Mouse (Mus musculus) CH12.LX (cell line): ENCODE measurements around the gene Tacc3. TPM values are rescaled to one million over a fixed set of nuclear protein-coding genes. Genes with fewer than 3 reads are reported as not detected.
A peak's percentile ranks its signal among the peaks of the same experiment; 100 is the strongest.

ENCODE experiments used
- DNase-seq: peaks from one replicate; pipeline ENCODE4 v3.0.0-alpha.2; 2013; ENCODE audit errors: extremely low read depth
- H3K27ac ChIP-seq: 2 replicates; pipeline ENCODE4 v1.5.1; 2012; ENCODE audit warnings: low read depth, mild to moderate bottlenecking, control low read depth, moderate library complexity; ENCODE audit not compliant: insufficient read depth
- H3K27me3 ChIP-seq: replicated peaks from 2 replicates; pipeline ENCODE3; 2012; ENCODE audit warnings: inconsistent platforms
- H3K36me3 ChIP-seq, 2 experiments: replicated peaks in 1 of 2; 2 replicates each; pipeline versions ENCODE3 to v1.6.1; 2012; ENCODE audit warnings: inconsistent platforms in 1 of 2, low read length in 1 of 2, mild to moderate bottlenecking in 1 of 2, mixed read lengths in 1 of 2, moderate library complexity in 1 of 2; ENCODE audit not compliant: control insufficient read depth in 1 of 2, insufficient read depth in 1 of 2
- H3K4me1 ChIP-seq, 2 experiments: 2 replicates each; pipeline ENCODE4 v1.6.1; 2012; ENCODE audit warnings: inconsistent platforms in 1 of 2, moderate library complexity in 1 of 2; ENCODE audit not compliant: insufficient read depth in 2 of 2, control insufficient read depth in 1 of 2
- H3K4me2 ChIP-seq: 2 replicates; pipeline ENCODE4 v1.6.1; 2012; ENCODE audit warnings: low read depth, mild to moderate bottlenecking, control low read depth; ENCODE audit not compliant: poor library complexity, insufficient read depth, severe bottlenecking
- H3K4me3 ChIP-seq, 3 experiments: fragments of 150-350 bp in 1 of 3; sonication (generic) in 1 of 3; replicated peaks in 1 of 3; 2 replicates each; pipeline versions ENCODE3 to v1.5.1; 2011 to 2012; ENCODE audit warnings: low read depth in 2 of 3, low read length in 2 of 3, mild to moderate bottlenecking in 2 of 3, moderate library complexity in 2 of 3, control low read depth in 1 of 3, improper control_type of control experiment in 1 of 3, inconsistent platforms in 1 of 3, mixed read lengths in 1 of 3; ENCODE audit not compliant: poor library complexity in 1 of 3
- H3K79me2 ChIP-seq: replicated peaks from 2 replicates; pipeline ENCODE4 v1.6.1; 2012; ENCODE audit warnings: mild to moderate bottlenecking, moderate library complexity; ENCODE audit not compliant: control insufficient read depth, poor library complexity, insufficient read depth, severe bottlenecking; ENCODE audit errors: extremely low read depth
- H3K9ac ChIP-seq: 2 replicates; pipeline ENCODE4 v1.6.1; 2012; ENCODE audit warnings: low read depth, mild to moderate bottlenecking, control low read depth, moderate library complexity; ENCODE audit not compliant: insufficient read depth
- H3K9me3 ChIP-seq: replicated peaks from 2 replicates; pipeline ENCODE3; 2012; ENCODE audit warnings: low read length, inconsistent platforms, mixed read lengths
- BHLHE40 ChIP-seq: IDR thresholded peaks from 2 replicates; pipeline ENCODE4 v1.6.1; 2011; ENCODE audit warnings: mild to moderate bottlenecking, low read depth, low read length, improper control_type of control experiment
- CHD2 ChIP-seq: IDR thresholded peaks from 2 replicates; pipeline ENCODE4 v1.6.1; 2011; ENCODE audit warnings: low read length, improper control_type of control experiment
- EP300 ChIP-seq: IDR thresholded peaks from 2 replicates; pipeline ENCODE4 v1.6.1; 2011; ENCODE audit warnings: low read length, improper control_type of control experiment
- GABPA ChIP-seq: IDR thresholded peaks from 2 replicates; pipeline ENCODE4 v1.6.1; 2012; ENCODE audit warnings: low read depth, low read length, improper control_type of control experiment, inconsistent platforms; ENCODE audit not compliant: insufficient replicate concordance
- IRF4 ChIP-seq: IDR thresholded peaks from 2 replicates; pipeline ENCODE4 v1.6.1; 2014; ENCODE audit warnings: low read depth, mild to moderate bottlenecking, inconsistent platforms, low read length, improper control_type of control experiment
- JUN ChIP-seq: IDR thresholded peaks from 2 replicates; pipeline ENCODE4 v1.6.1; 2011; ENCODE audit warnings: low read depth, mild to moderate bottlenecking, low read length, improper control_type of control experiment, moderate library complexity; ENCODE audit not compliant: insufficient read depth
- JUND ChIP-seq: conservative IDR thresholded peaks from 2 replicates; pipeline ENCODE4 v1.6.1; 2011; ENCODE audit warnings: low read depth, low read length, improper control_type of control experiment
- KAT2A ChIP-seq: IDR thresholded peaks from 2 replicates; pipeline ENCODE4 v1.6.1; 2012; ENCODE audit warnings: low read length, improper control_type of control experiment, inconsistent platforms; ENCODE audit not compliant: insufficient replicate concordance
- MAFK ChIP-seq: IDR thresholded peaks from 2 replicates; pipeline ENCODE4 v1.6.1; 2011; ENCODE audit warnings: low read length, improper control_type of control experiment; ENCODE audit not compliant: insufficient replicate concordance
- MAX ChIP-seq: IDR thresholded peaks from 2 replicates; pipeline ENCODE4 v1.6.1; 2011; ENCODE audit warnings: low read length, improper control_type of control experiment
- MAZ ChIP-seq: IDR thresholded peaks from 2 replicates; pipeline ENCODE4 v1.6.1; 2012; ENCODE audit warnings: low read depth, mild to moderate bottlenecking, inconsistent platforms, low read length, improper control_type of control experiment, moderate library complexity
- NELFE ChIP-seq: IDR thresholded peaks from 2 replicates; pipeline ENCODE4 v1.6.1; 2011; ENCODE audit warnings: low read depth, low read length, improper control_type of control experiment
- PAX5 ChIP-seq: IDR thresholded peaks from 2 replicates; pipeline ENCODE4 v1.6.1; 2012; ENCODE audit warnings: low read length, inconsistent platforms, mixed read lengths
- POLR2A ChIP-seq: IDR thresholded peaks from 2 replicates; pipeline ENCODE4 v1.6.1; 2011; ENCODE audit warnings: low read depth, mild to moderate bottlenecking, improper control_type of control experiment, low read length
- RCOR1 ChIP-seq: conservative IDR thresholded peaks from 2 replicates; pipeline ENCODE4 v1.6.1; 2012; ENCODE audit warnings: low read depth, mild to moderate bottlenecking, inconsistent platforms, low read length, improper control_type of control experiment
- SIN3A ChIP-seq: IDR thresholded peaks from 2 replicates; pipeline ENCODE4 v1.6.1; 2012; ENCODE audit warnings: low read length, improper control_type of control experiment, inconsistent platforms
- SMC3 ChIP-seq: IDR thresholded peaks from 2 replicates; pipeline ENCODE4 v1.6.1; 2011; ENCODE audit warnings: low read depth, low read length, improper control_type of control experiment
- TBP ChIP-seq: conservative IDR thresholded peaks from 2 replicates; pipeline ENCODE4 v1.6.1; 2011; ENCODE audit warnings: low read depth, low read length, improper control_type of control experiment
- TCF12 ChIP-seq: IDR thresholded peaks from 2 replicates; pipeline ENCODE4 v1.6.1; 2014; ENCODE audit warnings: low read depth, mild to moderate bottlenecking, inconsistent platforms, low read length, improper control_type of control experiment
- UBTF ChIP-seq: IDR thresholded peaks from 2 replicates; pipeline ENCODE4 v1.6.1; 2012; ENCODE audit warnings: low read depth, mild to moderate bottlenecking, inconsistent platforms, low read length, improper control_type of control experiment, moderate library complexity
- USF1 ChIP-seq: IDR thresholded peaks from 2 replicates; pipeline ENCODE4 v1.6.1; 2014; ENCODE audit warnings: low read depth, mild to moderate bottlenecking, inconsistent platforms, low read length, improper control_type of control experiment
- USF2 ChIP-seq: conservative IDR thresholded peaks from 2 replicates; pipeline ENCODE4 v1.6.1; 2011; ENCODE audit warnings: low read depth, low read length, improper control_type of control experiment
- ZKSCAN1 ChIP-seq: IDR thresholded peaks from 2 replicates; pipeline ENCODE4 v1.6.1; 2012; ENCODE audit warnings: low read depth, inconsistent platforms, low read length, improper control_type of control experiment, borderline replicate concordance
- ZMIZ1 ChIP-seq: IDR thresholded peaks from 2 replicates; pipeline ENCODE4 v1.6.1; 2012; ENCODE audit warnings: low read depth, mild to moderate bottlenecking, inconsistent platforms, low read length, improper control_type of control experiment
- ZNF384 ChIP-seq: IDR thresholded peaks from 2 replicates; pipeline ENCODE4 v1.6.1; 2012; ENCODE audit warnings: low read depth, low read length, improper control_type of control experiment, inconsistent platforms
- dilution Hi-C: fragments of 300-500 bp; cut with MboI; formaldehyde crosslinking; loops from 2 replicates; pipeline ENCODE4 v1.14.3; 2020; ENCODE audit warnings: low sequenced_read_pairs; ENCODE audit not compliant: extremely low pct_unique_long_range_greater_than_20kb, extremely low pct_ligation_motif_present
- in situ Hi-C: fragments of 300-500 bp; cut with MboI; formaldehyde crosslinking; loops from 3 replicates; pipeline ENCODE4 v1.14.3; 2019; ENCODE audit warnings: low sequenced_read_pairs, low pct_ligation_motif_present, low pct_unique_long_range_greater_than_20kb, mixed read lengths
- polyA plus RNA-seq: library from polyadenylated mRNA; unstranded; fragments of >175 nt; gene quantifications from 2 replicates; pipeline ENCODE4 v1.2.1, GENCODE M21; 2012; ENCODE audit warnings: low read depth; ENCODE audit not compliant: insufficient read length
- total RNA-seq, 2 experiments: library from RNA; depleted of rRNA; stranded (reverse); fragments of 300-350 nt in 1 of 2; fragments of >200 nt in 1 of 2; gene quantifications; 2 replicates each; pipeline ENCODE4 v1.2.3; 2012 to 2014

The Tacc3 gene
- total and polyA plus RNA-seq, 3 experiments, result 89.4 to 186 (median 160) TPM

GRCm38 (mm10) chr5:33681044-33681443 lies 23.1 kb downstream of the Tacc3 start:
- TF ChIP-seq MAX (no peak), IRF4 (no peak), MAFK (no peak), JUND (no peak), TCF12 (no peak), SMC3 (no peak), TBP (no peak), RCOR1 (no peak), NELFE (no peak), ZMIZ1 (no peak), USF2 (no peak), PAX5 (no peak), USF1 (no peak), CHD2 (no peak), JUN (no peak), MAZ (no peak), ZNF384 (no peak), POLR2A (no peak)
- no peak overlapping the region for H3K4me3 ChIP-seq
- DNase-seq, result no peak
- in situ Hi-C loops (loop anchor here (5.0 kb wide), 1 partner anchor 61 kb away; no protein-coding TSS in a partner anchor), dilution Hi-C loops (no loop called here)
- no peaks in the 10 kb centered on the region for H3K79me2 ChIP-seq
- no peaks in the 10 kb centered on the region for H3K36me3 ChIP-seq
- no peak overlapping the region for H3K4me2 ChIP-seq
- no peak overlapping the region for H3K27ac ChIP-seq
- H3K27me3 ChIP-seq, result peaks cover 13% of the 10 kb centered on the region
- peaks cover 3% of the 10 kb centered on the region for H3K9me3 ChIP-seq
- H3K4me1 ChIP-seq, result peaks cover 0 to 33% of the 10 kb centered on the region in 2 experiments; a peak in 2 of 4 replicates
- H3K9ac ChIP-seq, result no peak overlapping the region

- TF ChIP-seq SIN3A (no peak), GABPA (no peak), KAT2A (no peak), TBP (no peak), POLR2A (no peak), EP300 (no peak), MAZ (no peak), JUN (no peak), SMC3 (no peak), BHLHE40 (no peak), MAX (no peak), UBTF (no peak), ZKSCAN1 (no peak), NELFE (no peak), TCF12 (no peak), MAFK (no peak)
- Histone ChIP-seq H3K9ac (no peak overlapping the region), H3K4me2 (no peak overlapping the region)
Measured at GRCm38 (mm10) chr5:33681611-33682388, 23.9 kb downstream of the Tacc3 start.

More at GRCm38 (mm10) chr5:33681611-33682388, 23.9 kb downstream of the Tacc3 start:
- Histone ChIP-seq H3K27me3 (peaks cover 18% of the 10 kb centered on the region), H3K36me3 (no peaks in the 10 kb centered on the region), H3K4me1 (peaks cover 0 to 33% of the 10 kb centered on the region in 2 experiments; a peak in 2 of 4 replicates), H3K4me3 (no peak overlapping the region), H3K9me3 (peaks cover 3% of the 10 kb centered on the region), H3K79me2 (no peaks in the 10 kb centered on the region), H3K27ac (no peak overlapping the region)
- peak; percentile 17 for DNase-seq
- dilution Hi-C loops (no loop called here), in situ Hi-C loops (loop anchor here (5.0 kb wide), 1 partner anchor 61 kb away; no protein-coding TSS in a partner anchor)
